Mouse (Mus musculus): ENCODE data around the gene 3110082J24Rik. TPM values are rescaled to one million over a fixed set of nuclear protein-coding genes. Genes with fewer than 3 reads are reported as not detected.
A peak's percentile ranks its signal among the peaks of the same experiment; 100 is the strongest.

3110082J24Rik gene
- total RNA-seq (2021) = 1 to 10 TPM; 2.8 to 3.7 TPM

- no peak for DNase-seq
Observed at GRCm38 (mm10) chr5:30105668-30106300, at the start of gene 3110082J24Rik. TSS of gene 3110082J24Rik (minus strand) at chr5:30106086.

GRCm38 (mm10) chr5:30155395-30155792, 49.5 kb upstream of the 3110082J24Rik start:
- DNase-seq = no peak

- DNase-seq = peak; percentile 91 to 93
Observed at GRCm38 (mm10) chr5:30154474-30155394, 48.8 kb upstream of the 3110082J24Rik start, which contains the start of the genes Hadha and Hadhb. TSS of gene Hadha (minus strand) at chr5:30155162. TSS of gene Hadhb (plus strand) at chr5:30155248.

GRCm38 (mm10) chr5:30154013-30154412, 48.1 kb upstream of the 3110082J24Rik start:
- DNase-seq = no peak

GRCm38 (mm10) chr5:30153222-30153621, 47.3 kb upstream of the 3110082J24Rik start:
- DNase-seq = no peak

- DNase-seq = no peak
Observed at GRCm38 (mm10) chr5:30152413-30152812, 46.5 kb upstream of the 3110082J24Rik start.

- no peak for DNase-seq
Observed at GRCm38 (mm10) chr5:30152007-30152406, 46.1 kb upstream of the 3110082J24Rik start.

- DNase-seq = no peak
Observed at GRCm38 (mm10) chr5:30148133-30148920, 42.4 kb upstream of the 3110082J24Rik start.

GRCm38 (mm10) chr5:30146526-30146925, 40.6 kb upstream of the 3110082J24Rik start:
- no peak for DNase-seq

GRCm38 (mm10) chr5:30138193-30138592, 32.3 kb upstream of the 3110082J24Rik start:
- DNase-seq = no peak

- no peak for DNase-seq
Observed at GRCm38 (mm10) chr5:30137271-30137670, 31.4 kb upstream of the 3110082J24Rik start.

GRCm38 (mm10) chr5:30135711-30136231, 29.9 kb upstream of the 3110082J24Rik start:
- DNase-seq = no peak

- DNase-seq = no peak
Observed at GRCm38 (mm10) chr5:30132173-30132572, 26.3 kb upstream of the 3110082J24Rik start.

GRCm38 (mm10) chr5:30131246-30131645, 25.4 kb upstream of the 3110082J24Rik start:
- no peak for DNase-seq

- DNase-seq = no peak
Observed at GRCm38 (mm10) chr5:30128680-30129079, 22.8 kb upstream of the 3110082J24Rik start.

- no peak for DNase-seq
Observed at GRCm38 (mm10) chr5:30127921-30128597, 22.2 kb upstream of the 3110082J24Rik start.

- DNase-seq = no peak
Observed at GRCm38 (mm10) chr5:30126756-30127155, 20.9 kb upstream of the 3110082J24Rik start.

- DNase-seq = no peak
Observed at GRCm38 (mm10) chr5:30125587-30125986, 19.7 kb upstream of the 3110082J24Rik start.

GRCm38 (mm10) chr5:30122481-30122880, 16.6 kb upstream of the 3110082J24Rik start:
- DNase-seq = no peak

- no peak for DNase-seq
Observed at GRCm38 (mm10) chr5:30120106-30120505, 14.2 kb upstream of the 3110082J24Rik start.

GRCm38 (mm10) chr5:30119163-30119562, 13.3 kb upstream of the 3110082J24Rik start:
- no peak for DNase-seq

- no peak for DNase-seq
Observed at GRCm38 (mm10) chr5:30118018-30118417, 12.1 kb upstream of the 3110082J24Rik start.
